Mouse (Mus musculus): ENCODE measurements at regions not wholly inside any gene's neighbourhood (a gene's known extent, or its start where the extent isn't known, plus 50 kb on each side); places are given as distances from the start of the nearest gene placed in this dataset.
A peak's percentile ranks its signal among the peaks of the same experiment; 100 is the strongest.

GRCm38 (mm10) chr3:120008110-120008509, 223.8 kb upstream of the Ptbp2 start:
- 92% methylated on average over 3 of the region's 3 CpGs for WGBS

GRCm38 (mm10) chr3:120004588-120004987, 220.3 kb upstream of the Ptbp2 start:
- DNase-seq (ENCODE audit: low spot score) (no peak), ATAC-seq (no peak)
- TF ChIP-seq CTCF (IDR thresholded peaks at IDR 0.05; ENCODE audit: low read depth): no peak
- no peaks in the 10 kb centered on the region for H3K9me3 ChIP-seq (ENCODE audit: low read length)
- no peak overlapping the region for H3K9ac ChIP-seq (replicated peaks; ENCODE audit: low read length)
- 80% methylated on average over 3 of the region's 3 CpGs for WGBS
- H3K36me3 ChIP-seq (ENCODE audit: insufficient read depth, low read length): no peaks in the 10 kb centered on the region
- no peak overlapping the region for H3K27ac ChIP-seq
- no peak overlapping the region for H3K4me2 ChIP-seq (ENCODE audit: low read depth, low read length)
- H3K4me3 ChIP-seq (ENCODE audit: low read length): no peak overlapping the region
- no peaks in the 10 kb centered on the region for H3K4me1 ChIP-seq (ENCODE audit: insufficient read depth, low read length)
- H3K27me3 ChIP-seq (ENCODE audit: insufficient read depth, low read length): no peaks in the 10 kb centered on the region

More at GRCm38 (mm10) chr3:120008110-120008509, 223.8 kb upstream of the Ptbp2 start:
- Histone ChIP-seq H3K27ac (no peak overlapping the region), H3K4me1 (ENCODE audit: insufficient read depth, low read length) (no peaks in the 10 kb centered on the region), H3K9me3 (ENCODE audit: low read length) (no peaks in the 10 kb centered on the region), H3K27me3 (ENCODE audit: insufficient read depth, low read length) (no peaks in the 10 kb centered on the region), H3K36me3 (ENCODE audit: insufficient read depth, low read length) (no peaks in the 10 kb centered on the region), H3K4me3 (ENCODE audit: low read length) (no peak overlapping the region), H3K9ac (replicated peaks; ENCODE audit: low read length) (no peak overlapping the region), H3K4me2 (ENCODE audit: low read depth, low read length) (no peak overlapping the region)
- no peak for TF ChIP-seq CTCF (IDR thresholded peaks at IDR 0.05; ENCODE audit: low read depth)
- no peak for DNase-seq (ENCODE audit: low spot score)
- ATAC-seq: no peak

GRCm38 (mm10) chr3:120000281-120000680, 216.0 kb upstream of the Ptbp2 start:
- 89% methylated on average over 5 of the region's 5 CpGs for WGBS
- no peak for TF ChIP-seq CTCF (IDR thresholded peaks at IDR 0.05; ENCODE audit: low read depth)

GRCm38 (mm10) chr3:119996258-119996988, 212.2 kb upstream of the Ptbp2 start:
- DNase-seq (ENCODE audit: low spot score) (peak; percentile 8), ATAC-seq (no peak)
- Histone ChIP-seq H3K4me2 (ENCODE audit: low read depth, low read length) (no peak overlapping the region), H3K4me1 (ENCODE audit: insufficient read depth, low read length) (peaks cover 3% of the 10 kb centered on the region; the same call in 1 of the 2 replicates), H3K27me3 (ENCODE audit: insufficient read depth, low read length) (no peaks in the 10 kb centered on the region), H3K9ac (replicated peaks; ENCODE audit: low read length) (no peak overlapping the region), H3K4me3 (ENCODE audit: low read length) (no peak overlapping the region), H3K9me3 (ENCODE audit: low read length) (no peaks in the 10 kb centered on the region), H3K27ac (no peak overlapping the region), H3K36me3 (ENCODE audit: insufficient read depth, low read length) (no peaks in the 10 kb centered on the region)
- TF ChIP-seq CTCF (IDR thresholded peaks at IDR 0.05; ENCODE audit: low read depth): peak; percentile 15; the same call in 1 of the 2 replicates
- 46% methylated on average over 9 of the region's 9 CpGs for WGBS

More at GRCm38 (mm10) chr3:120000281-120000680, 216.0 kb upstream of the Ptbp2 start:
- Histone ChIP-seq H3K4me1 (ENCODE audit: insufficient read depth, low read length) (peaks cover 3% of the 10 kb centered on the region; the same call in 1 of the 2 replicates), H3K4me2 (ENCODE audit: low read depth, low read length) (no peak overlapping the region), H3K36me3 (ENCODE audit: insufficient read depth, low read length) (no peaks in the 10 kb centered on the region), H3K4me3 (ENCODE audit: low read length) (no peak overlapping the region), H3K27ac (no peak overlapping the region), H3K9me3 (ENCODE audit: low read length) (no peaks in the 10 kb centered on the region), H3K27me3 (ENCODE audit: insufficient read depth, low read length) (no peaks in the 10 kb centered on the region), H3K9ac (replicated peaks; ENCODE audit: low read length) (no peak overlapping the region)
- DNase-seq (ENCODE audit: low spot score) (no peak), ATAC-seq (no peak)

GRCm38 (mm10) chr3:119995781-119996180, 211.5 kb upstream of the Ptbp2 start:
- Histone ChIP-seq H3K36me3 (ENCODE audit: insufficient read depth, low read length) (no peaks in the 10 kb centered on the region), H3K9me3 (ENCODE audit: low read length) (no peaks in the 10 kb centered on the region), H3K27me3 (ENCODE audit: insufficient read depth, low read length) (no peaks in the 10 kb centered on the region), H3K4me2 (ENCODE audit: low read depth, low read length) (no peak overlapping the region), H3K4me1 (ENCODE audit: insufficient read depth, low read length) (peaks cover 3% of the 10 kb centered on the region; the same call in 1 of the 2 replicates), H3K4me3 (ENCODE audit: low read length) (no peak overlapping the region), H3K9ac (replicated peaks; ENCODE audit: low read length) (no peak overlapping the region), H3K27ac (no peak overlapping the region)
- WGBS: 32% methylated on average over 4 of the region's 4 CpGs
- TF ChIP-seq CTCF (IDR thresholded peaks at IDR 0.05; ENCODE audit: low read depth): no peak
- ATAC-seq (0 out of 2 replicates have a peak, but pooled peaks have one; percentile 40), DNase-seq (ENCODE audit: low spot score) (peak; percentile 57)

GRCm38 (mm10) chr3:119987245-119987852, 203.1 kb upstream of the Ptbp2 start:
- Histone ChIP-seq H3K27ac (no peak overlapping the region), H3K9me3 (ENCODE audit: low read length) (no peaks in the 10 kb centered on the region), H3K4me3 (ENCODE audit: low read length) (no peak overlapping the region), H3K9ac (replicated peaks; ENCODE audit: low read length) (no peak overlapping the region), H3K4me2 (ENCODE audit: low read depth, low read length) (no peak overlapping the region), H3K4me1 (ENCODE audit: insufficient read depth, low read length) (no peaks in the 10 kb centered on the region), H3K27me3 (ENCODE audit: insufficient read depth, low read length) (no peaks in the 10 kb centered on the region), H3K36me3 (ENCODE audit: insufficient read depth, low read length) (no peaks in the 10 kb centered on the region)
- DNase-seq (ENCODE audit: low spot score): no peak
- no peak for TF ChIP-seq CTCF (IDR thresholded peaks at IDR 0.05; ENCODE audit: low read depth)
- no peak for ATAC-seq
- WGBS: 67% methylated on average over 3 of the region's 3 CpGs

GRCm38 (mm10) chr3:119977349-119977748, 193.1 kb upstream of the Ptbp2 start:
- H3K9ac ChIP-seq (replicated peaks; ENCODE audit: low read length): no peak overlapping the region
- no peaks in the 10 kb centered on the region for H3K36me3 ChIP-seq (ENCODE audit: insufficient read depth, low read length)
- no peaks in the 10 kb centered on the region for H3K27me3 ChIP-seq (ENCODE audit: insufficient read depth, low read length)
- H3K4me1 ChIP-seq (ENCODE audit: insufficient read depth, low read length): no peaks in the 10 kb centered on the region
- H3K27ac ChIP-seq: no peak overlapping the region
- no peak overlapping the region for H3K4me2 ChIP-seq (ENCODE audit: low read depth, low read length)
- no peaks in the 10 kb centered on the region for H3K9me3 ChIP-seq (ENCODE audit: low read length)
- WGBS: 86% methylated on average over 1 of the region's 1 CpGs
- TF ChIP-seq CTCF (IDR thresholded peaks at IDR 0.05; ENCODE audit: low read depth): no peak
- no peak overlapping the region for H3K4me3 ChIP-seq (ENCODE audit: low read length)
- no peak for DNase-seq (ENCODE audit: low spot score)
- no peak for ATAC-seq
